Mouse (Mus musculus) ES-Bruce4 (cell line): Measurements from ENCODE around the gene Etv6. TPM values are rescaled to one million over a fixed set of nuclear protein-coding genes. Genes with fewer than 3 reads are reported as not detected.

Experiments
- H3K27ac ChIP-seq: 2 replicates; pipeline ENCODE4 v1.5.1; 2012; ENCODE audit warnings: low read length, inconsistent platforms; ENCODE audit not compliant: insufficient read depth
- H3K27me3 ChIP-seq: 2 replicates; pipeline ENCODE4 v1.6.1; 2012; ENCODE audit warnings: mild to moderate bottlenecking, low read length, inconsistent platforms; ENCODE audit not compliant: control insufficient read depth, poor library complexity, insufficient read depth, severe bottlenecking
- H3K36me3 ChIP-seq: 2 replicates; pipeline ENCODE4 v1.6.1; 2012; ENCODE audit warnings: inconsistent platforms, mild to moderate bottlenecking, low read length, moderate library complexity; ENCODE audit not compliant: control insufficient read depth, poor library complexity, insufficient read depth, severe bottlenecking
- H3K4me1 ChIP-seq: one replicate; pipeline ENCODE4 v1.8.1; 2011; ENCODE audit warnings: low read length; ENCODE audit not compliant: control insufficient read depth, insufficient read depth
- H3K4me3 ChIP-seq: 2 replicates; pipeline ENCODE4 v1.5.1; 2011; ENCODE audit warnings: low read depth, mild to moderate bottlenecking, low read length
- H3K9ac ChIP-seq: 2 replicates; pipeline ENCODE4 v1.6.1; 2012; ENCODE audit warnings: low read depth, mild to moderate bottlenecking, inconsistent platforms; ENCODE audit not compliant: poor library complexity, severe bottlenecking
- H3K9me3 ChIP-seq: replicated peaks from 2 replicates; pipeline ENCODE4 v1.6.1; 2012; ENCODE audit warnings: mild to moderate bottlenecking, low read length, inconsistent platforms; ENCODE audit not compliant: control insufficient read depth, poor library complexity, insufficient read depth, severe bottlenecking
- CTCF ChIP-seq: IDR thresholded peaks from one replicate; pipeline ENCODE4 v1.8.1; 2011; ENCODE audit warnings: low read depth, low read length
- EP300 ChIP-seq: IDR thresholded peaks from 2 replicates; pipeline ENCODE4 v1.6.1; 2011; ENCODE audit warnings: low read depth, low read length; ENCODE audit not compliant: insufficient read depth
- POLR2A ChIP-seq: IDR thresholded peaks from one replicate; pipeline ENCODE4 v1.8.1; 2011; ENCODE audit warnings: low read length; ENCODE audit not compliant: insufficient read depth
- polyA plus RNA-seq: library from polyadenylated mRNA; stranded (reverse); fragments of >200 nt; gene quantifications from 2 replicates; pipeline ENCODE4 v1.2.4, GENCODE M21; 2011; ENCODE audit warnings: low read depth; ENCODE audit not compliant: missing spikeins, insufficient read depth, insufficient read length

Gene Etv6
- polyA plus RNA-seq, 1 experiment, result 19.9 TPM

GRCm38 (mm10) chr6:134124256-134124655, 88.8 kb downstream of the Etv6 start:
- Histone ChIP-seq H3K36me3 (no peaks in the 10 kb centered on the region), H3K27me3 (no peaks in the 10 kb centered on the region), H3K27ac (no peak overlapping the region), H3K9me3 (no peaks in the 10 kb centered on the region), H3K4me3 (no peak overlapping the region), H3K4me1 (no peaks in the 10 kb centered on the region), H3K9ac (no peak overlapping the region)
- TF ChIP-seq EP300 (no peak), POLR2A (no peak), CTCF (no peak)

- H3K4me1 ChIP-seq, result no peaks in the 10 kb centered on the region
- H3K27me3 ChIP-seq, result no peaks in the 10 kb centered on the region
- no peak overlapping the region for H3K4me3 ChIP-seq
- H3K27ac ChIP-seq, result no peak overlapping the region
- no peaks in the 10 kb centered on the region for H3K36me3 ChIP-seq
- H3K9ac ChIP-seq, result no peak overlapping the region
- TF ChIP-seq EP300 (no peak), CTCF (no peak), POLR2A (no peak)
- H3K9me3 ChIP-seq, result no peaks in the 10 kb centered on the region
These were observed 92.5 kb downstream of the Etv6 start for GRCm38 (mm10) chr6:134127996-134128395.

GRCm38 (mm10) chr6:134128594-134128993, 93.1 kb downstream of the Etv6 start:
- Histone ChIP-seq H3K27me3 (no peaks in the 10 kb centered on the region), H3K36me3 (no peaks in the 10 kb centered on the region), H3K27ac (no peak overlapping the region), H3K9ac (no peak overlapping the region), H3K4me3 (no peak overlapping the region), H3K4me1 (no peaks in the 10 kb centered on the region), H3K9me3 (no peaks in the 10 kb centered on the region)
- TF ChIP-seq POLR2A (no peak), EP300 (no peak), CTCF (no peak)

GRCm38 (mm10) chr6:134129848-134130247, 94.3 kb downstream of the Etv6 start:
- no peaks in the 10 kb centered on the region for H3K27me3 ChIP-seq
- H3K9ac ChIP-seq, result no peak overlapping the region
- TF ChIP-seq POLR2A, result no peak
- TF ChIP-seq EP300, result no peak
- TF ChIP-seq CTCF, result no peak
- H3K27ac ChIP-seq, result no peak overlapping the region
- no peak overlapping the region for H3K4me3 ChIP-seq
- H3K9me3 ChIP-seq, result no peaks in the 10 kb centered on the region
- no peaks in the 10 kb centered on the region for H3K4me1 ChIP-seq
- no peaks in the 10 kb centered on the region for H3K36me3 ChIP-seq

- Histone ChIP-seq H3K4me3 (no peak overlapping the region), H3K9ac (no peak overlapping the region), H3K4me1 (no peaks in the 10 kb centered on the region), H3K36me3 (no peaks in the 10 kb centered on the region), H3K27me3 (no peaks in the 10 kb centered on the region), H3K27ac (no peak overlapping the region), H3K9me3 (no peaks in the 10 kb centered on the region)
- TF ChIP-seq EP300 (no peak), CTCF (no peak), POLR2A (no peak)
These were observed 95.3 kb downstream of the Etv6 start for GRCm38 (mm10) chr6:134130816-134131215.

- H3K36me3 ChIP-seq, result no peaks in the 10 kb centered on the region
- H3K9ac ChIP-seq, result no peak overlapping the region
- H3K27ac ChIP-seq, result no peak overlapping the region
- H3K9me3 ChIP-seq, result no peaks in the 10 kb centered on the region
- no peaks in the 10 kb centered on the region for H3K4me1 ChIP-seq
- TF ChIP-seq POLR2A (no peak), EP300 (no peak), CTCF (no peak)
- no peak overlapping the region for H3K4me3 ChIP-seq
- no peaks in the 10 kb centered on the region for H3K27me3 ChIP-seq
These were observed 96.1 kb downstream of the Etv6 start for GRCm38 (mm10) chr6:134131601-134132000.
